Mouse (Mus musculus) hindbrain, embryonic 11.5 days (tissue): ENCODE data around the gene Cyp2u1. TPM values are rescaled to one million over a fixed set of nuclear protein-coding genes. Genes with fewer than 3 reads are reported as not detected.

Experiments used
- ATAC-seq: fragments of 200-750 bp; cut with Nextera tagmentation; 2 replicates; pipeline ENCODE4 v1.8.0; 2017; ENCODE audit warnings: mild to moderate bottlenecking, moderate TSS enrichment, moderate library complexity; ENCODE audit not compliant: low FRiP score
- DNase-seq: peaks from one replicate; pipeline ENCODE4 v3.0.0-alpha.2; 2015; ENCODE audit warnings: low spot score
- H3K27ac ChIP-seq: fragments of 300-500 bp; sonication (generic); 2 replicates; pipeline ENCODE4 v1.5.1; 2014; ENCODE audit warnings: mild to moderate bottlenecking, low read depth, low read length
- H3K27me3 ChIP-seq: fragments of 300-500 bp; sonication (generic); 2 replicates; pipeline ENCODE4 v1.6.1; 2014; ENCODE audit warnings: mild to moderate bottlenecking, low read length, moderate library complexity, mixed read lengths; ENCODE audit not compliant: control insufficient read depth, insufficient read depth
- H3K36me3 ChIP-seq: fragments of 300-500 bp; sonication (generic); 2 replicates; pipeline ENCODE4 v1.6.1; 2014; ENCODE audit warnings: mild to moderate bottlenecking, low read length, moderate library complexity, mixed read lengths; ENCODE audit not compliant: control insufficient read depth, insufficient read depth
- H3K4me1 ChIP-seq: fragments of 300-500 bp; sonication (generic); replicated peaks from 2 replicates; pipeline ENCODE4 v1.6.1; 2014; ENCODE audit warnings: low read length, mixed read lengths; ENCODE audit not compliant: control insufficient read depth, insufficient read depth
- H3K4me2 ChIP-seq: fragments of 300-500 bp; sonication (generic); replicated peaks from 2 replicates; pipeline ENCODE4 v1.6.1; 2014; ENCODE audit warnings: mild to moderate bottlenecking, low read depth, low read length
- H3K4me3 ChIP-seq: fragments of 300-500 bp; sonication (generic); 2 replicates; pipeline ENCODE4 v1.5.1; 2014; ENCODE audit warnings: low read depth, low read length
- H3K9ac ChIP-seq: fragments of 300-500 bp; sonication (generic); 2 replicates; pipeline ENCODE4 v1.6.1; 2014; ENCODE audit warnings: low read depth, low read length
- H3K9me3 ChIP-seq: fragments of 300-500 bp; sonication (generic); 2 replicates; pipeline ENCODE4 v1.6.1; 2016; ENCODE audit warnings: low read length; ENCODE audit not compliant: control insufficient read depth
- WGBS: fragments of 180-500 bp; shearing (Covaris S2); extraction: QIAGEN DNeasy Blood & Tissue Kit; methylation state at CpG from one replicate; pipeline ENCODE4 v1.1.7; 2014; 5-methylcytosine and 5-hydroxymethylcytosine counted together
- polyA plus RNA-seq: library from polyadenylated mRNA; unstranded; fragments of >200 nt; fragmentation: Nextera tagmentation; extraction: Ambion mirVana; gene quantifications from 2 replicates; pipeline ENCODE4 v1.2.1, GENCODE M21; 2014

Cyp2u1 gene
- polyA plus RNA-seq, 1 experiment from 2014 or later: 3.0 TPM

DNA sequence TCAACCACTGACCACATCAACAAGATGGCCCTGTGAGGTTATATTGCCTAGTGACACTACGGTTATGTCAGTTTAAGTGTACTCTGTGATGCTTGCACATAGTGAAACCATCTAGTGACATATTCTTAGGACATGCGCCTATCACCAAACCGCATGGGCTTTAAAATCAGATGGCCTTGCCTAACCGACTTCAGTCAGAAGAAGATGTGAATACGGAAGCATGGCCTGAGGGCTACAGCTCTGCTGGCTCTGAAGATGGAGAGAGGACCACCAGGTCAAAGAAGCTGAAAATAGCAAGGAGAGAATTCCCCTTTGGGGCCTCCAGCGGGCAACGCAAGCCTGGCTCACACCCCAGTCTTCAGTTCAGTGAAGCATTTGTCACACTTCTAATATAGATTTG, 6.1 kb downstream of the Cyp2u1 start:
- Histone ChIP-seq H3K27me3 (no peaks in the 10 kb centered on the region), H3K9me3 (no peaks in the 10 kb centered on the region), H3K4me2 (no peak overlapping the region), H3K4me1 (no peaks in the 10 kb centered on the region), H3K27ac (no peak overlapping the region), H3K36me3 (no peaks in the 10 kb centered on the region), H3K4me3 (no peak overlapping the region), H3K9ac (no peak overlapping the region)
- DNase-seq (no peak), ATAC-seq (no peak)
- WGBS: 90% methylated on average over 7 of the region's 7 CpGs

DNA sequence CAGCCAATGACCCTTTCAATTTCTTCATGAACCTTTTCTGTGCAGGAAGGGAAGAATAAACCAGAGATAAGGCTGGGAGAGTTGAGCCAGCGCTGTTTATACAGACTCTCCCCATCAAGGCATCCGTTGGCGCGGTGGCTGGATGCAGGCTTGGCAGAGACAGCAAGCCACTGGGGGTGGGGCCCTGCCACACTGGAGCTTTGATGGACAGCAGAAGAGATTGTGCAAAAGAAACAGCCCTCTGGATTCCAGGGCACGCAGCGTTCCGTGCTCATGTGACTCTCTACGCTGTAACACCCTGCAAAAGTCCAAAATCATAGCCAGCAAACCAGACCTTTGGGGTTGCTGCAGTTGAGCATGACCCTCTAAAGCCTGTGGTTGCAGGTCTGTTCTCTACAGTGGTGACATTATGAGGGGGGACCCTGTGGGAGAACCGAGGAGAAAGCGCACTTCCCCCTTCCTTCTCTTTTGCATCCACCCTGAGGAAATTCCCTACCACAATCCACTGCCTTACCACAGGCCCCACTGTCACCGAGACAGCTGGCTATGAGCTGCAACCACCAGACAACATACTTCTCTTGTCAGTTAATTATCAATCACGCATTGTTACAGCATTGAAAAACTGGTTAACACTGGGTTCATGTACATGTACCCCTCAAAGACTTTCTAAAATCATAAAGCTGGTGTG, 7.4 kb downstream of the Cyp2u1 start:
- no peak overlapping the region for H3K4me3 ChIP-seq
- 89% methylated on average over 12 of the region's 12 CpGs for WGBS
- H3K36me3 ChIP-seq: no peaks in the 10 kb centered on the region
- DNase-seq: no peak
- no peak for ATAC-seq
- no peaks in the 10 kb centered on the region for H3K4me1 ChIP-seq
- H3K9me3 ChIP-seq: no peaks in the 10 kb centered on the region
- no peak overlapping the region for H3K4me2 ChIP-seq
- no peak overlapping the region for H3K9ac ChIP-seq
- no peak overlapping the region for H3K27ac ChIP-seq
- no peaks in the 10 kb centered on the region for H3K27me3 ChIP-seq

DNA sequence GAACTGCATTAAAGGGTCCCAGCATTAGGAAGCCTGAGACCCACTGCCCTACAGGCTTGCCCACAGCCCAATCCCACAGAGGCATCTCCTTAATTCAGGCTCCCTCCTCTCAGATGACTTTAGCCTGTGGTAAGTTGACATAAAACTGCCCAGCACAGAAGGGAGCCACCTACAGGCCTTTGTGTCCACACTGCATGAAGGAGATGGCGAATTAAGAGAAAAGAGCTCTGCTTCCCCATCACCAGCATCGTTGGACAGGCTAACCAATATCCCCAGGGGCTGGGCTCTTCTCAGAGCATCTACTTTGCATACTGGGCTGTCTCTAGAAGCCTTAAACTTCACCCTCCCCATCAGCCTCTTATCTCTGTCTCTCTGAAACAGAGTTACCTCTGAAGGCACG, 8.5 kb downstream of the Cyp2u1 start:
- H3K4me1 ChIP-seq: no peaks in the 10 kb centered on the region
- 60% methylated on average over 3 of the region's 3 CpGs for WGBS

DNA sequence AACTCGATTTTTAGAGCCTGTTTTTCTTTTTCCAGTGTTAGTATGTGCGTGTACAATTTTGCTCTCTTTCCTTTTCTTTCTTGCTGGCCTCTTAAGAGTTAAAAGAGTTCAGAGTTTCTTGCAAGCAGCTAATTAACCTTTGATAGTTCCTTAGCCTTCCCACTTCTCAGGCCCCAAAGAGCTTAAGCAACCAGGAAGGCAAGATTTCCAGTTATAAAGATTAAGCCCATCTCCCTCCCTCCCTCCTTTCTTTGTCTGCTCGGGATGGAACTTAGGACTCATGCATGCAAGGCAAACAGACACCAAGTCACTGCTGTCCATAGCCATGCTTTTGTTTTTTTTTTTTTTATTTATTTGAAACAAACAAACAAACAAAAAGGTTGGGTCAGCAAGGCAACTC, 10.1 kb downstream of the Cyp2u1 start:
- H3K4me3 ChIP-seq: no peak overlapping the region
- no peaks in the 10 kb centered on the region for H3K27me3 ChIP-seq
- no peak overlapping the region for H3K9ac ChIP-seq
- 82% methylated on average over 3 of the region's 3 CpGs for WGBS
- ATAC-seq: no peak
- no peak overlapping the region for H3K27ac ChIP-seq
- H3K4me1 ChIP-seq: no peaks in the 10 kb centered on the region
- DNase-seq: no peak
- no peaks in the 10 kb centered on the region for H3K9me3 ChIP-seq
- no peak overlapping the region for H3K4me2 ChIP-seq
- no peaks in the 10 kb centered on the region for H3K36me3 ChIP-seq

More for the DNA sequence above, 8.5 kb downstream of the Cyp2u1 start:
- H3K27me3 ChIP-seq: no peaks in the 10 kb centered on the region
- ATAC-seq: no peak
- no peak overlapping the region for H3K4me2 ChIP-seq
- H3K4me3 ChIP-seq: no peak overlapping the region
- H3K9me3 ChIP-seq: no peaks in the 10 kb centered on the region
- H3K36me3 ChIP-seq: no peaks in the 10 kb centered on the region
- DNase-seq: no peak
- H3K27ac ChIP-seq: no peak overlapping the region
- H3K9ac ChIP-seq: no peak overlapping the region

DNA sequence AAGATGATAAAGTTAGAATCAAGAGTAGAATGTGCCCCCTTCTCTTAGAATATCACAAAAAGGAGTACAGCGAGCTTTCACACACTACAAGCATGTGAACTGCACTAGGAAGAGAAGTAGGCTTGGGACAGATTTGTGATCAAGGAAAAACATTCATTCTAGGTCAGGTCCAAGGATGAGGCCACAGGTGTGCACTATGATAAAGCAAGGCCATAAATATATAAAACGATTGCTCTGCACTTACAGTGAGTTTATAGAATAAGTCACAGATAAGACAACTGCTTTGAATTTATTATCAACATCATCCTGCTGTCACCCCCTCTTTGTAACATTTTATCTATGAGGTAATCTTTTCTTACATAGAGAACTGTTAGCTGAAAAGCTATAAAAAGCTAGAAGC, 10.7 kb downstream of the Cyp2u1 start:
- Histone ChIP-seq H3K9ac (no peak overlapping the region), H3K4me2 (no peak overlapping the region), H3K36me3 (no peaks in the 10 kb centered on the region), H3K27ac (no peak overlapping the region), H3K27me3 (no peaks in the 10 kb centered on the region), H3K9me3 (no peaks in the 10 kb centered on the region), H3K4me3 (no peak overlapping the region), H3K4me1 (no peaks in the 10 kb centered on the region)
- no peak for ATAC-seq
- DNase-seq: no peak
- WGBS: 91% methylated on average over 2 of the region's 2 CpGs

DNA sequence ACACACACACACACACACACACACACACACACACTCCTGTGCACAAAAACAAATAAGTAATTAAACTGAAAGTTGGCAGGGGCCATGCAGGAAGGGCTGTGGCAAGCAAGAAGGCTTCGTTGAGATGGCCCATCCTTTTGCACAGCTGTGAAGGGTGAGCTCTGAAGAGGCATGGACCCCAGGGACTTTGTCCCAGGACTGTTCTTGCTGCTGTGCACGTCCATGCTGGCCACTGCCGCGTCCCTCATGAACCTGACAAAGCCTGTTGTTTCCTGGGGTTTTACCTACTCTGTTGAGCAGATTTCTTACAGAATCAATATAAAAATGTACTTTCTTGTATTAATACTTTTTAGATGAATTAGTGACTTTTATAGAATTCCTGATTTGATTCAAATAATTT, 11.1 kb downstream of the Cyp2u1 start:
- Histone ChIP-seq H3K36me3 (no peaks in the 10 kb centered on the region), H3K4me3 (no peak overlapping the region), H3K4me2 (no peak overlapping the region), H3K9me3 (no peaks in the 10 kb centered on the region), H3K4me1 (no peaks in the 10 kb centered on the region), H3K27me3 (no peaks in the 10 kb centered on the region), H3K27ac (no peak overlapping the region), H3K9ac (no peak overlapping the region)
- ATAC-seq: no peak
- WGBS: 87% methylated on average over 4 of the region's 4 CpGs
- no peak for DNase-seq

DNA sequence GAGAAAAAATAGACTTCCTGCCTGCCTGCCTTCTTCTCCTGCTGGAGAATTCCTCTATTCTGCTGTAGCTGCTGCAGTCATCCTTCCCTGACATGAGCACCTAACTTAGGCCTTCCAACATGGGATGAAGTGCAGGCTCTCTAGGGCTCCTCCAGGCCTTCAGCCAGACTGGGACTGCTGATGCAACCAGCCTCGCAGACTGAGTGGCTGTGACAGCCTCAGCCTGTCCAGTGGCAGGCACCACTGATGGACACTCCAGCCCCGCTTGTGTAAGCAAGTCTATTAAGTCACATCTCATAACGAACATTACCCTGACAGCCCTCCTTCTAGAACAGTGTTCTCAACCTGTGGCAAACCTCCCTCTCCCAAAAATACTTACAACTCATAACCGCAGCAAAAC, 28.9 kb downstream of the Cyp2u1 start:
- Histone ChIP-seq H3K4me2 (no peak overlapping the region), H3K4me3 (no peak overlapping the region), H3K9ac (no peak overlapping the region), H3K9me3 (no peaks in the 10 kb centered on the region), H3K27ac (no peak overlapping the region), H3K4me1 (0 out of 2 replicates have a peak, but pooled peaks cover 2% of the 10 kb centered on the region), H3K36me3 (no peaks in the 10 kb centered on the region), H3K27me3 (no peaks in the 10 kb centered on the region)
- WGBS: 86% methylated on average over 4 of the region's 4 CpGs
- ATAC-seq (no peak), DNase-seq (no peak)

DNA sequence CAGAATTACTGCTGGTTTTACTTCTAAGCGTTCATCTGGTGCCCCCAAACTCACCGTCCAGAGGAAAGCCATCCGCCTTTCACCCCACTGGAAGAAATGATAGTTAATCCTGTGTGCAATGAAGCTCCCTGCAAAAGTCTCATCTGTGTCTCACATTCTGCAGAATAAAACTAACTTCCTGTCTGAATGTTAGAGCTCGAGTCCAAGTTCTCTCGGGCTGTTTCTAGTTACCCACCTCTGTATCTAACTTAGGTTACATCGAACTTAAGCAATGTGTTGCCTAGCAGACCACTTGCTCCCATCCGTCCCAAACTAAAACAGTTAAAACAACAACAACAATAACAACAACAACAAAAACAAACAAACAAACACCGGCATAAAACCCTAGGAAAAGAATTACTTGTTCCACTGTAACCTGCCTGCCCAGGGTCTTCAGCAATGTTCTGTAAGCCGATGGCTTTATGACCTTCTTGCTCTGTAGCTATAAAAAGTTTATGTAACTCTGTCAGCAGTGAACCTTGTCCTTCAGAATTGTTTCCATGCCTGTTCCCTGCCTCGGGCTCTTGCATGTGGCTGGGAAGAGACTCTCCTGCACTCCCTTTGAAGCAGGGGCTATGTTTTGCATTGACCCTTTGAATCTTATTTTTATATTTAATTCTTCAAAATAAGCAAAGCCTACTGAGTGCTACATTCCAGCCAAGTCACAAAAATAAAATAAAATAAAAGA, 30.5 kb downstream of the Cyp2u1 start:
- Histone ChIP-seq H3K4me1 (0 out of 2 replicates have a peak, but pooled peaks cover 2% of the 10 kb centered on the region), H3K36me3 (no peaks in the 10 kb centered on the region), H3K9me3 (no peaks in the 10 kb centered on the region), H3K4me2 (peak overlapping the region; percentile 64), H3K27ac (no peak overlapping the region), H3K27me3 (no peaks in the 10 kb centered on the region), H3K9ac (no peak overlapping the region), H3K4me3 (peak overlapping the region; percentile 58)
- WGBS: 62% methylated on average over 10 of the region's 10 CpGs
- peak; percentile 18; the same call in 1 of the 2 replicates for ATAC-seq
- DNase-seq: no peak
